Mouse (Mus musculus): ENCODE data around the gene Notch4. TPM values are rescaled to one million over a fixed set of nuclear protein-coding genes. Genes with fewer than 3 reads are reported as not detected.

The Notch4 gene
- polyA plus RNA-seq, 1 experiment, result 16.7 TPM

- WGBS, result 61% methylated on average over 16 of the region's 16 CpGs
- Histone ChIP-seq H3K4me3 (ENCODE audit: low read depth, low read length) (peak within 1 kb of the TSS; percentile 74), H3K27ac (ENCODE audit: insufficient read depth, low read depth, low read length) (peak within 1 kb of the TSS; percentile 89), H3K36me3 (ENCODE audit: control insufficient read depth, insufficient read depth, low read length) (no peaks in the 10 kb centered on the region; the same call in 1 of the 2 replicates), H3K27me3 (ENCODE audit: control insufficient read depth, insufficient read depth, low read length) (peaks cover 14% of the 10 kb centered on the region), H3K4me1 (ENCODE audit: control insufficient read depth, insufficient read depth, insufficient read length, low read length) (peaks cover 13% of the 10 kb centered on the region)
- TF ChIP-seq CTCF (IDR thresholded peaks at IDR 0.05; ENCODE audit: extremely low read depth, insufficient read length, insufficient replicate concordance, low read depth, low read length), result no peak
- no peak for TF ChIP-seq POLR2A (IDR thresholded peaks at IDR 0.05; ENCODE audit: low read depth, low read length)
These were observed 65.2 kb downstream of the Notch4 start, which contains the start of gene Prrt1 for GRCm38 (mm10) chr17:34629221-34629751. Gene Prrt1 (plus strand): TSS chr17:34629533.

- TF ChIP-seq CTCF (IDR thresholded peaks at IDR 0.05; ENCODE audit: extremely low read depth, insufficient read length, insufficient replicate concordance, low read depth, low read length) (no peak), POLR2A (IDR thresholded peaks at IDR 0.05; ENCODE audit: low read depth, low read length) (no peak)
- Histone ChIP-seq H3K4me1 (ENCODE audit: control insufficient read depth, insufficient read depth, insufficient read length, low read length) (peaks cover 13% of the 10 kb centered on the region), H3K27me3 (ENCODE audit: control insufficient read depth, insufficient read depth, low read length) (peaks cover 14% of the 10 kb centered on the region), H3K4me3 (ENCODE audit: low read depth, low read length) (peak overlapping the region; percentile 57), H3K36me3 (ENCODE audit: control insufficient read depth, insufficient read depth, low read length) (no peaks in the 10 kb centered on the region; the same call in 1 of the 2 replicates), H3K27ac (ENCODE audit: insufficient read depth, low read depth, low read length) (peak overlapping the region; percentile 44; the same call in 1 of the 2 replicates)
- WGBS, result 68% methylated on average over 12 of the region's 12 CpGs
These were observed 65.9 kb downstream of the Notch4 start for GRCm38 (mm10) chr17:34629796-34630603.

GRCm38 (mm10) chr17:34630761-34631301, 66.8 kb downstream of the Notch4 start:
- peaks cover 13% of the 10 kb centered on the region for H3K4me1 ChIP-seq (ENCODE audit: control insufficient read depth, insufficient read depth, insufficient read length, low read length)
- no peak overlapping the region for H3K27ac ChIP-seq (ENCODE audit: insufficient read depth, low read depth, low read length)
- no peaks in the 10 kb centered on the region for H3K36me3 ChIP-seq (ENCODE audit: control insufficient read depth, insufficient read depth, low read length)
- H3K4me3 ChIP-seq (ENCODE audit: low read depth, low read length), result peak overlapping the region; percentile 57
- H3K27me3 ChIP-seq (ENCODE audit: control insufficient read depth, insufficient read depth, low read length), result peaks cover 14% of the 10 kb centered on the region
- 8% methylated on average over 44 of the region's 48 CpGs for WGBS
- TF ChIP-seq POLR2A (IDR thresholded peaks at IDR 0.05; ENCODE audit: low read depth, low read length) (no peak), CTCF (IDR thresholded peaks at IDR 0.05; ENCODE audit: extremely low read depth, insufficient read length, insufficient replicate concordance, low read depth, low read length) (no peak)

GRCm38 (mm10) chr17:34631647-34632046, 67.6 kb downstream of the Notch4 start:
- Histone ChIP-seq H3K4me3 (ENCODE audit: low read depth, low read length) (peak overlapping the region; percentile 38), H3K4me1 (ENCODE audit: control insufficient read depth, insufficient read depth, insufficient read length, low read length) (peaks cover 13% of the 10 kb centered on the region), H3K27ac (ENCODE audit: insufficient read depth, low read depth, low read length) (no peak overlapping the region), H3K27me3 (ENCODE audit: control insufficient read depth, insufficient read depth, low read length) (peaks cover 14% of the 10 kb centered on the region), H3K36me3 (ENCODE audit: control insufficient read depth, insufficient read depth, low read length) (no peaks in the 10 kb centered on the region)
- no peak for TF ChIP-seq CTCF (IDR thresholded peaks at IDR 0.05; ENCODE audit: extremely low read depth, insufficient read length, insufficient replicate concordance, low read depth, low read length)
- TF ChIP-seq POLR2A (IDR thresholded peaks at IDR 0.05; ENCODE audit: low read depth, low read length), result no peak
- 24% methylated on average over 12 of the region's 12 CpGs for WGBS

GRCm38 (mm10) chr17:34632261-34632691, 68.2 kb downstream of the Notch4 start:
- Histone ChIP-seq H3K27ac (ENCODE audit: insufficient read depth, low read depth, low read length) (peak overlapping the region; percentile 1), H3K27me3 (ENCODE audit: control insufficient read depth, insufficient read depth, low read length) (peaks cover 14% of the 10 kb centered on the region), H3K4me3 (ENCODE audit: low read depth, low read length) (peak overlapping the region; percentile 50), H3K36me3 (ENCODE audit: control insufficient read depth, insufficient read depth, low read length) (no peaks in the 10 kb centered on the region), H3K4me1 (ENCODE audit: control insufficient read depth, insufficient read depth, insufficient read length, low read length) (peaks cover 13% of the 10 kb centered on the region)
- TF ChIP-seq CTCF (IDR thresholded peaks at IDR 0.05; ENCODE audit: extremely low read depth, insufficient read length, insufficient replicate concordance, low read depth, low read length) (no peak), POLR2A (IDR thresholded peaks at IDR 0.05; ENCODE audit: low read depth, low read length) (0 out of 2 replicates have a peak, but pooled peaks have one; percentile 40)
- WGBS, result 2% methylated on average over 26 of the region's 26 CpGs

- Histone ChIP-seq H3K36me3 (ENCODE audit: control insufficient read depth, insufficient read depth, low read length) (no peaks in the 10 kb centered on the region), H3K27ac (ENCODE audit: insufficient read depth, low read depth, low read length) (no peak overlapping the region), H3K27me3 (ENCODE audit: control insufficient read depth, insufficient read depth, low read length) (peaks cover 8% of the 10 kb centered on the region), H3K4me3 (ENCODE audit: low read depth, low read length) (no peak overlapping the region), H3K4me1 (ENCODE audit: control insufficient read depth, insufficient read depth, insufficient read length, low read length) (peaks cover 11% of the 10 kb centered on the region)
- TF ChIP-seq POLR2A (IDR thresholded peaks at IDR 0.05; ENCODE audit: low read depth, low read length), result no peak
- TF ChIP-seq CTCF (IDR thresholded peaks at IDR 0.05; ENCODE audit: extremely low read depth, insufficient read length, insufficient replicate concordance, low read depth, low read length), result no peak
- WGBS, result 75% methylated on average over 2 of the region's 2 CpGs
These were observed 71.6 kb downstream of the Notch4 start for GRCm38 (mm10) chr17:34635671-34636070.

GRCm38 (mm10) chr17:34637459-34637858, 73.4 kb downstream of the Notch4 start:
- WGBS, result 54% methylated on average over 3 of the region's 3 CpGs
- Histone ChIP-seq H3K4me3 (ENCODE audit: low read depth, low read length) (peak overlapping the region; percentile 10; the same call in 1 of the 2 replicates), H3K27me3 (ENCODE audit: control insufficient read depth, insufficient read depth, low read length) (no peaks in the 10 kb centered on the region), H3K36me3 (ENCODE audit: control insufficient read depth, insufficient read depth, low read length) (no peaks in the 10 kb centered on the region), H3K4me1 (ENCODE audit: control insufficient read depth, insufficient read depth, insufficient read length, low read length) (no peaks in the 10 kb centered on the region), H3K27ac (ENCODE audit: insufficient read depth, low read depth, low read length) (no peak overlapping the region)
- no peak for TF ChIP-seq CTCF (IDR thresholded peaks at IDR 0.05; ENCODE audit: extremely low read depth, insufficient read length, insufficient replicate concordance, low read depth, low read length)
- no peak for TF ChIP-seq POLR2A (IDR thresholded peaks at IDR 0.05; ENCODE audit: low read depth, low read length)

Other genes starting within 250 kb of the Notch4 start
- gene H2-Eb2, start 238.6 kb upstream of the Notch4 start, polyA plus RNA-seq (2012; rRNA removed), result 0.44 and 1.2 TPM in 2 replicates
- 43.4 and 105 TPM in 2 replicates for gene Btnl2, start 209.4 kb upstream of the Notch4 start, polyA plus RNA-seq (2012; rRNA removed)
- 78.7 and 178 TPM in 2 replicates for gene Btnl1, start 187.1 kb upstream of the Notch4 start, polyA plus RNA-seq (2012; rRNA removed)
- gene BC051142, start 165.4 kb upstream of the Notch4 start, polyA plus RNA-seq (2012; rRNA removed), result not detected in 2 replicates
- 19.3 and 61.4 TPM in 2 replicates for gene Btnl4, start 87.0 kb upstream of the Notch4 start, polyA plus RNA-seq (2012; rRNA removed)
- 33.4 and 104 TPM in 2 replicates for gene Btnl6, start 46.9 kb upstream of the Notch4 start, polyA plus RNA-seq (2012; rRNA removed)
- gene Gpsm3, start 25.5 kb downstream of the Notch4 start, polyA plus RNA-seq (2012; rRNA removed), result 3.5 and 8.1 TPM in 2 replicates
- gene Pbx2, start 27.0 kb downstream of the Notch4 start, polyA plus RNA-seq (2012; rRNA removed), result 16.1 and 32.2 TPM in 2 replicates
- gene Ager, start 33.6 kb downstream of the Notch4 start, polyA plus RNA-seq (2012; rRNA removed), result 0.90 and 1.7 TPM in 2 replicates
- gene Rnf5, start 39.4 kb downstream of the Notch4 start, polyA plus RNA-seq (2012; rRNA removed), result 66.7 and 147 TPM in 2 replicates
- gene Agpat1, start 40.0 kb downstream of the Notch4 start, polyA plus RNA-seq (2012; rRNA removed), result 210 and 330 TPM in 2 replicates
- gene Egfl8, start 51.7 kb downstream of the Notch4 start, polyA plus RNA-seq (2012; rRNA removed), result 1.8 and 2.3 TPM in 2 replicates
- 17.3 and 22.0 TPM in 2 replicates for gene Ppt2, start 64.2 kb downstream of the Notch4 start, polyA plus RNA-seq (2012; rRNA removed)
- 5.5 and 8.0 TPM in 2 replicates for gene Prrt1, start 65.3 kb downstream of the Notch4 start, polyA plus RNA-seq (2012; rRNA removed)
- gene Fkbpl, start 80.5 kb downstream of the Notch4 start, polyA plus RNA-seq (2012; rRNA removed), result 2.5 and 9.3 TPM in 2 replicates
- 26.6 and 48.0 TPM in 2 replicates for gene Atf6b, start 82.9 kb downstream of the Notch4 start, polyA plus RNA-seq (2012; rRNA removed)
- gene Tnxb, start 106.3 kb downstream of the Notch4 start, polyA plus RNA-seq (2012; rRNA removed), result 12.1 and 12.5 TPM in 2 replicates
- 16.8 and 17.2 TPM in 2 replicates for gene C4b, start 179.6 kb downstream of the Notch4 start, polyA plus RNA-seq (2012; rRNA removed)
- 0.18 and 0.67 TPM in 2 replicates for gene Cyp21a1, start 240.3 kb downstream of the Notch4 start, polyA plus RNA-seq (2012; rRNA removed)

Measured in small intestine, adult 2 months (tissue).